Mouse (Mus musculus): ENCODE measurements at regions not wholly inside any gene's neighbourhood (a gene's known extent, or its start where the extent isn't known, plus 50 kb on each side); places are given as distances from the start of the nearest gene placed in this dataset.
"Not testable (repeated sequence)": the region's sequence is repeated elsewhere in the genome, so short reads cannot be mapped to it uniquely, and the experiment has no call there.

GRCm38 (mm10) chr11:91524019-91524418 is 53.3 kb downstream of the Kif2b start:
- no peak for DNase-seq (ENCODE audit: low read depth)

GRCm38 (mm10) chr11:91479236-91479635 is 98.1 kb downstream of the Kif2b start:
- no peak for DNase-seq (ENCODE audit: low read depth)

- DNase-seq (ENCODE audit: low read depth), result no peak
Measured at GRCm38 (mm10) chr11:91463578-91464401, 113.6 kb downstream of the Kif2b start.

DNA sequence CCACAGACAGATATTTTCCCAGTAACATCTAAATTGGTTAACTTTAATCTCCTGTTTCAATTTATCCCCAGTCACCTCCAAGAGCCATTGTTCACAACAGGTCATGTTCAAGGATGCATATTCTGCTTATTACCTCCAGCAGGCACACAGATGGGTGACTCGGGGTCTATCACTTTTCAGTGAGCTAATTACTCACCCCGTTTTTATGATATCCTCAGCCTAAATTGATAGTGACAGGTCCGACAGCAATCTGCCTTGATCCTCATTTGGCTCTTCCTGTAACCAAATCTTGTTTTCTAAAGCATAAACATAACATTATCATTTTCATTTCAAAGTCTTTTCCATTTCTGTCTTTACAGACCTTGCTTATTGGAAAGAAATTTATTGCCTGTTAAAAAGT is 115.4 kb downstream of the Kif2b start:
- no peak for DNase-seq (ENCODE audit: low read depth)

DNA sequence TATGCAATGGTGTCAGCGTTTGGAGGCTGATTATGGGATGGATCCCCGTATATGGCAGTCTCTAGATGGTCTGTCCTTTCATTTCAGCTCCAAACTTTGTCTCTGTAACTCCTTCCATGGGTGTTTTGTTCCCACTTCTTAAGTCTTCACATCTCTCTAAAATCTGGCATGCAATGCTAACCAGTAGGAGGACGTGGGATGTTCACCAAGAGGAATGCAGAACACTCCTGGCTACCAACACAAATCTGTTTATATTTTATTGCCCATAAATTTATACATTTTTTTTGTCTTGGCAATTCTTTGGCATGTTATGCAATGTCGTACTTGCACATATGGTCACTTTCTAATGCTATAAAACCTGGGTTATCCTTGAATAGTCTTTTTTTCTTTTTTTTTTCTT is 135.0 kb downstream of the Kif2b start:
- no peak for DNase-seq (ENCODE audit: low read depth)

DNA sequence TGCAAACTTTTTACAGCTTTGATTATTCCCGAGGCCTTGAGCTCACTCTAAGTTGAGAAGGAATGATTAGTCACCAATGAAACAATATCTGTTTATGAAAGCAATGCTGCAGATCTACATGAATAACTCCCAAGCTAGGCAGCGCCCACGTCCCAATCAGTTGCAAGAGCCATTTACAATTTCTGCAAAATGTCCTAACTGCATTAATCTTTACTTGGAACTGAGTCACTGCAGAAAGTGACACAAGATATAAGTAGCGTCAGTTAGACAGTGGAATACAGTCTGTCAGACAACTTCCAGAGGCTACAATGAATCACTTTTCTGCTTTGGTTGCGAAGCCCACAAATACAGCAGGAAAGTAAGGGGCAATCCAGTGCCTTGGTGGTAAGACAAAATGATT is 145.2 kb downstream of the Kif2b start:
- DNase-seq (ENCODE audit: low read depth), result no peak

GRCm38 (mm10) chr11:91426731-91427130 is 150.6 kb downstream of the Kif2b start:
- DNase-seq (ENCODE audit: low read depth), result no peak

- DNase-seq (ENCODE audit: low read depth), result peak; percentile 26
Measured at GRCm38 (mm10) chr11:91387172-91387571, 190.2 kb downstream of the Kif2b start.

GRCm38 (mm10) chr11:91357029-91357428 is 220.3 kb downstream of the Kif2b start:
- DNase-seq (ENCODE audit: low read depth), result no peak

GRCm38 (mm10) chr11:91342629-91343028 is 234.7 kb downstream of the Kif2b start:
- DNase-seq (ENCODE audit: low read depth), result no peak

DNA sequence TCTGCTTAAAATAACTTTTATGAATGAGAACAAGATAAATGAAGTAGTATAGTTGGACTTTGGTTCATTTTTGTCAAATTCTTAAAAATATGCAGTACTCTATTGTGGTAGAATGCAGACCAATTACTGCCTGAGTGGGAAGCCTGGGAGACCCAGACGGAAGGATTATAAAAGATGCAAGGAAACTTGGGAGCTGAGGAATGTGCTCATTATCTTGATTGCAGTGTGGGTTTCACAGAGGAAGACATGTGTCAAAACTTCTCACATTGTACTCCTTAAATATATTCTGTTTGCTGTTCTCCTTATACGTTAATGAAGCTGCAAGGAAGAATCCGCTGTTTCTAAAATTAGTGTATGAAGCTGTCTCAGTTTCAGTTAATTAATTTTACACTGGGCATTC is 244.3 kb downstream of the Kif2b start:
- no peak for DNase-seq (ENCODE audit: low read depth)

DNA sequence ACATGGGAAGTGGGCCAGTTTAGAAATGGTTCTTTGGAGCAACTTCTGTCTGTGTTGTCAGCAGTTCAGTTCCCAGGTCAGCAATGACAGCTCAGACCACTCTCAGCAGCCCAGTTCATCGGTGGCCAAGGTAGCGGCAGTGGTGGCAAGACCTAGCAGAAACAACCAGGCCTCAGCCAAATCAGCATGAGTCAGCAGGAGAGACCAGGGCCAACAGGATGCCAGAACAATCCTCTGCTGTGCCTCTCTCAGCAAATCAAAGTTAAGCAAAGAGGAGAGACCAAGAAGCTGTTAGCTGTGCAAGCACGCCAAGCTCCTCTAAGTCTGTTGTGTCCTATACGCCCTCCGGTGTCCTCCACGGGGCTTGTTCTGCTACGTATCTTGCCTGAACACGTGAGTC is 249.8 kb downstream of the Kif2b start:
- DNase-seq (ENCODE audit: low read depth), result no peak

GRCm38 (mm10) chr11:91310212-91310742 is 267.1 kb downstream of the Kif2b start:
- no peak for DNase-seq (ENCODE audit: low read depth)

- peak; percentile 3 for DNase-seq (ENCODE audit: low read depth)
Measured at GRCm38 (mm10) chr11:91289194-91290123, 287.9 kb downstream of the Kif2b start.

GRCm38 (mm10) chr11:91286376-91286775 is 291.0 kb downstream of the Kif2b start:
- no peak for DNase-seq (ENCODE audit: low read depth)

- DNase-seq (ENCODE audit: low read depth), result no peak
Measured at GRCm38 (mm10) chr11:91262216-91262615, 315.1 kb downstream of the Kif2b start.

- DNase-seq (ENCODE audit: low read depth), result not testable (repeated sequence)
Measured at GRCm38 (mm10) chr11:91242061-91242460, 335.3 kb downstream of the Kif2b start.

DNA sequence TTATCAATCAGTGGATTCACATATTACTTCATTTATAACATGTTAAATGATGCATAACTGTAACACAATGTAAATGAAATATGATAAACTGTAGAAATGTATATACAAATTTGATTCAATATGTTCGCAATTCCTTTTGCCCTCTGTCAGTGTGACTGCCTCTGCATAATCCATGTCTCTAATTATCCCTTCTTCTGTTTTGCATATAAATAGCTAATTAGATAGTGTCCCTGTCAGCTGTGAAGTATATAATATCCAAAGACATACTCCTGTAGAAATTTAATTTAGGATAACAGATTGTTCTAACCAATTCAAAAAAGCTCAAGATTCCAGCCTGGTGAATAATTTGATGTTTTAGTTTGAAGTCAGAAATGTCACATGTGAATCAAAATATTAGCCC is 361.2 kb downstream of the Kif2b start:
- no peak for DNase-seq (ENCODE audit: low read depth)

- DNase-seq (ENCODE audit: low read depth), result no peak
Measured at GRCm38 (mm10) chr11:91213104-91213503, 364.3 kb downstream of the Kif2b start.

- no peak for DNase-seq (ENCODE audit: low read depth)
Measured at GRCm38 (mm10) chr11:91206470-91206869, 370.9 kb downstream of the Kif2b start.

DNA sequence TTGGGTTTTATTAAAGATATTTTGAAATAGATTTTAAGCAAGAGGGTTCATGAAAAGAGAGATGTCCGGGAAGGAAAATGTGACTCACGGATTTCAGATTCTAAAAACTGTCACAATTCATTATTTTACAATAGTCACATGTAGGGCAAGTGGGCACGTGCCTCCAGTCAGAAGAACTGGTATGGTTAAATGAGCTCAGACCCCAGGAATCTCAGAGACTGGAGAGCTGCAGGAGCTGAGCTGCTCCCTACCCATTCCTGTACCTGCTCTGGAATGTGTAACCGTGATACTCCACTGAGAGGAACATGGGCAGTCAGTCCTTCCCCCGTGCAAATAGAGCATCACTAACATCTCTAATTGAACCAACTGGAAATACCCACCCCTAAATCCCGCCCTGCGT is 372.9 kb downstream of the Kif2b start:
- no peak for DNase-seq (ENCODE audit: low read depth)

DNA sequence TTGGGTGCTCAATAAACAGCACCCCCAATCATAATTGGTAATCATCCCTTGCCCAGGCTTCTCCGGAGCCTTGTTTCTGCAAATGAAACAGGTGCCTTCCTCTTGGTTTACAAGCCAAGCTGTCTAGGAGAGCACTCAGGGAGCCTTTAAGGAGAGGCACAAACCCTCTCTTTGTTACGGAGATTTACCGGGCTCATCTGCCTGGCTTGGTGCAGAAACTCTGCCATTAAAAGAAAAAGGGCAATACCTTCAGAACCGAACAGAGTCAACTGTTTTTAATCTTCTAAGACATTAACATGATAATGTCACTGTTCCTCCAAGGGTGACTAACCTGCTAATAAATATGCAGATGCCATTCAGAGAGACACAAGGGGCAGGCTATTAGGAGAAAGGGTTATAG is 380.5 kb downstream of the Kif2b start:
- no peak for DNase-seq (ENCODE audit: low read depth)

GRCm38 (mm10) chr11:91196351-91196750 is 381.0 kb downstream of the Kif2b start:
- DNase-seq (ENCODE audit: low read depth), result no peak
